Mouse (Mus musculus) liver, embryonic 13.5 days (tissue): Measurements from ENCODE around the gene Gm49361. TPM values are rescaled to one million over a fixed set of nuclear protein-coding genes. Genes with fewer than 3 reads are reported as not detected.

Experiments
- ATAC-seq: fragments of 200-750 bp; cut with Nextera tagmentation; 2 replicates; pipeline ENCODE4 v1.8.0; 2017; ENCODE audit warnings: low read depth, mild to moderate bottlenecking, moderate number of reproducible peaks, moderate library complexity
- DNase-seq: peaks from one replicate; pipeline ENCODE4 v3.0.0; 2022
- H3K27ac ChIP-seq: fragments of 300-500 bp; sonication (generic); 2 replicates; pipeline ENCODE4 v1.5.1; 2015; ENCODE audit warnings: moderate library complexity, mild to moderate bottlenecking, inconsistent platforms
- H3K27me3 ChIP-seq: fragments of 300-500 bp; sonication (generic); 2 replicates; pipeline ENCODE4 v1.6.1; 2015; ENCODE audit warnings: mild to moderate bottlenecking, inconsistent platforms
- H3K36me3 ChIP-seq: fragments of 300-500 bp; sonication (generic); 2 replicates; pipeline ENCODE4 v1.6.1; 2015; ENCODE audit warnings: mild to moderate bottlenecking, inconsistent platforms
- H3K4me1 ChIP-seq: fragments of 300-500 bp; sonication (generic); replicated peaks from 2 replicates; pipeline ENCODE4 v1.6.1; 2015; ENCODE audit warnings: inconsistent platforms
- H3K4me2 ChIP-seq: fragments of 300-500 bp; sonication (generic); 2 replicates; pipeline ENCODE4 v1.6.1; 2015; ENCODE audit warnings: inconsistent platforms, mild to moderate bottlenecking, moderate library complexity
- H3K4me3 ChIP-seq: fragments of 300-500 bp; sonication (generic); replicated peaks from 2 replicates; pipeline ENCODE4 v1.5.1; 2015; ENCODE audit warnings: mild to moderate bottlenecking, inconsistent platforms
- H3K9ac ChIP-seq: fragments of 300-500 bp; sonication (generic); 2 replicates; pipeline ENCODE4 v1.6.1; 2015; ENCODE audit warnings: mild to moderate bottlenecking, inconsistent platforms
- H3K9me3 ChIP-seq: fragments of 300-500 bp; sonication (generic); replicated peaks from 2 replicates; pipeline ENCODE4 v1.6.1; 2016; ENCODE audit warnings: inconsistent platforms
- WGBS: fragments of 180-500 bp; shearing (Covaris S2); methylation state at CpG from one replicate; pipeline ENCODE4 v1.1.7; 2015; ENCODE audit not compliant: insufficient replicate concordance; 5-methylcytosine and 5-hydroxymethylcytosine counted together
- polyA plus RNA-seq: library from polyadenylated mRNA; unstranded; fragments of >200 nt; fragmentation: Nextera tagmentation; extraction: Ambion mirVana; gene quantifications from 2 replicates; pipeline ENCODE4 v1.2.1, GENCODE M21; 2015

The Gm49361 gene
- polyA plus RNA-seq, result not detected in 2 replicates

GRCm38 (mm10) chr14:57746001-57746771 is at the start of gene Gm49361:
Gene Gm49361, minus strand, starts transcription at chr14:57746103.
- Histone ChIP-seq H3K9ac (peak within 1 kb of the TSS; percentile 91), H3K4me1 (peaks cover 56% of the 10 kb centered on the region), H3K4me2 (peak within 1 kb of the TSS; percentile 98), H3K27me3 (peaks cover 37% of the 10 kb centered on the region), H3K27ac (peak within 1 kb of the TSS; percentile 76), H3K9me3 (no peaks in the 10 kb centered on the region), H3K36me3 (no peaks in the 10 kb centered on the region), H3K4me3 (peak within 1 kb of the TSS; percentile 91)
- peak; percentile 74 for DNase-seq
- ATAC-seq, result peak; percentile 92
- WGBS, result under 1% methylated on average over 54 of the region's 68 CpGs

- WGBS, result 73% methylated on average over 4 of the region's 4 CpGs
These were observed 45.3 kb upstream of the Gm49361 start for GRCm38 (mm10) chr14:57791171-57791570.

GRCm38 (mm10) chr14:57789759-57790158 is 43.9 kb upstream of the Gm49361 start:
- Histone ChIP-seq H3K27me3 (no peaks in the 10 kb centered on the region), H3K4me1 (no peaks in the 10 kb centered on the region), H3K9ac (no peak overlapping the region), H3K36me3 (no peaks in the 10 kb centered on the region), H3K27ac (no peak overlapping the region), H3K4me3 (no peak overlapping the region), H3K4me2 (no peak overlapping the region), H3K9me3 (no peaks in the 10 kb centered on the region)
- ATAC-seq, result no peak
- 80% methylated on average over 9 of the region's 9 CpGs for WGBS
- DNase-seq, result no peak

More at GRCm38 (mm10) chr14:57791171-57791570, 45.3 kb upstream of the Gm49361 start:
- no peak overlapping the region for H3K9ac ChIP-seq
- H3K4me2 ChIP-seq, result no peak overlapping the region
- H3K27ac ChIP-seq, result no peak overlapping the region
- no peak for ATAC-seq
- no peaks in the 10 kb centered on the region for H3K9me3 ChIP-seq
- no peak overlapping the region for H3K4me3 ChIP-seq
- no peaks in the 10 kb centered on the region for H3K36me3 ChIP-seq
- H3K27me3 ChIP-seq, result no peaks in the 10 kb centered on the region
- H3K4me1 ChIP-seq, result no peaks in the 10 kb centered on the region
- no peak for DNase-seq

GRCm38 (mm10) chr14:57789311-57789710 is 43.4 kb upstream of the Gm49361 start:
- 60% methylated on average over 2 of the region's 2 CpGs for WGBS

GRCm38 (mm10) chr14:57787406-57787805 is 41.5 kb upstream of the Gm49361 start:
- no peaks in the 10 kb centered on the region for H3K36me3 ChIP-seq
- DNase-seq (no peak), ATAC-seq (no peak)
- no peak overlapping the region for H3K27ac ChIP-seq
- H3K4me2 ChIP-seq, result no peak overlapping the region
- 49% methylated on average over 4 of the region's 4 CpGs for WGBS
- H3K27me3 ChIP-seq, result no peaks in the 10 kb centered on the region
- H3K9me3 ChIP-seq, result no peaks in the 10 kb centered on the region
- H3K4me3 ChIP-seq, result no peak overlapping the region
- H3K9ac ChIP-seq, result no peak overlapping the region
- no peaks in the 10 kb centered on the region for H3K4me1 ChIP-seq

More at GRCm38 (mm10) chr14:57789311-57789710, 43.4 kb upstream of the Gm49361 start:
- no peaks in the 10 kb centered on the region for H3K4me1 ChIP-seq
- H3K27me3 ChIP-seq, result no peaks in the 10 kb centered on the region
- DNase-seq (no peak), ATAC-seq (no peak)
- H3K36me3 ChIP-seq, result no peaks in the 10 kb centered on the region
- H3K27ac ChIP-seq, result no peak overlapping the region
- no peak overlapping the region for H3K4me2 ChIP-seq
- no peaks in the 10 kb centered on the region for H3K9me3 ChIP-seq
- no peak overlapping the region for H3K4me3 ChIP-seq
- no peak overlapping the region for H3K9ac ChIP-seq

- WGBS, result 36% methylated on average over 6 of the region's 6 CpGs
- ATAC-seq, result no peak
These were observed 26.4 kb upstream of the Gm49361 start for GRCm38 (mm10) chr14:57772157-57772815.

GRCm38 (mm10) chr14:57769102-57769501 is 23.2 kb upstream of the Gm49361 start:
- Histone ChIP-seq H3K4me3 (no peak overlapping the region), H3K4me1 (no peaks in the 10 kb centered on the region), H3K36me3 (no peaks in the 10 kb centered on the region), H3K27me3 (peaks cover 2% of the 10 kb centered on the region; the same call in 1 of the 2 replicates), H3K27ac (no peak overlapping the region), H3K9me3 (no peaks in the 10 kb centered on the region), H3K4me2 (no peak overlapping the region), H3K9ac (no peak overlapping the region)
- 75% methylated on average over 5 of the region's 5 CpGs for WGBS
- DNase-seq, result no peak
- no peak for ATAC-seq

More at GRCm38 (mm10) chr14:57772157-57772815, 26.4 kb upstream of the Gm49361 start:
- Histone ChIP-seq H3K4me1 (no peaks in the 10 kb centered on the region), H3K36me3 (no peaks in the 10 kb centered on the region), H3K4me3 (no peak overlapping the region), H3K9me3 (no peaks in the 10 kb centered on the region), H3K27me3 (0 out of 2 replicates have a peak, but pooled peaks cover 2% of the 10 kb centered on the region), H3K27ac (no peak overlapping the region), H3K9ac (no peak overlapping the region), H3K4me2 (no peak overlapping the region)
- DNase-seq, result no peak

- ATAC-seq (no peak), DNase-seq (no peak)
- no peak overlapping the region for H3K9ac ChIP-seq
- no peak overlapping the region for H3K27ac ChIP-seq
- no peaks in the 10 kb centered on the region for H3K36me3 ChIP-seq
- 69% methylated on average over 10 of the region's 10 CpGs for WGBS
- no peaks in the 10 kb centered on the region for H3K9me3 ChIP-seq
- no peak overlapping the region for H3K4me3 ChIP-seq
- no peak overlapping the region for H3K4me2 ChIP-seq
- no peaks in the 10 kb centered on the region for H3K27me3 ChIP-seq
- H3K4me1 ChIP-seq, result peaks cover 35% of the 10 kb centered on the region
These were observed 14.8 kb upstream of the Gm49361 start for GRCm38 (mm10) chr14:57760447-57761412.

GRCm38 (mm10) chr14:57758237-57758636 is 12.3 kb upstream of the Gm49361 start, which contains the start of gene Lats2:
Gene Lats2, minus strand, starts transcription at chr14:57758388.
- no peaks in the 10 kb centered on the region for H3K27me3 ChIP-seq
- H3K4me3 ChIP-seq, result no peak within 1 kb of the TSS
- DNase-seq (no peak), ATAC-seq (no peak)
- no peaks in the 10 kb centered on the region for H3K36me3 ChIP-seq
- WGBS, result 80% methylated on average over 4 of the region's 4 CpGs
- H3K27ac ChIP-seq, result peak within 1 kb of the TSS; percentile 2; the same call in 1 of the 2 replicates
- no peak within 1 kb of the TSS for H3K9ac ChIP-seq
- H3K4me1 ChIP-seq, result peaks cover 59% of the 10 kb centered on the region
- no peaks in the 10 kb centered on the region for H3K9me3 ChIP-seq
- H3K4me2 ChIP-seq, result no peak within 1 kb of the TSS

- no peak for DNase-seq
- Histone ChIP-seq H3K9ac (no peak overlapping the region), H3K27ac (peak overlapping the region; percentile 22), H3K27me3 (no peaks in the 10 kb centered on the region), H3K9me3 (no peaks in the 10 kb centered on the region), H3K4me1 (peaks cover 69% of the 10 kb centered on the region), H3K4me3 (no peak overlapping the region), H3K36me3 (no peaks in the 10 kb centered on the region), H3K4me2 (no peak overlapping the region)
- ATAC-seq, result no peak
- WGBS, result 77% methylated on average over 4 of the region's 4 CpGs
These were observed 10.2 kb upstream of the Gm49361 start for GRCm38 (mm10) chr14:57756094-57756493.
